In genomic region chr4:44756134-44756951, GRCm38 (mm10) we compare ENCODE assay signal across 8 mouse cellular contexts. TPM values are rescaled to one million over a fixed set of nuclear protein-coding genes. Genes with fewer than 3 reads are reported as not detected.
DNase-seq lines count a peak whose midpoint lies in the region; ATAC-seq lines count a peak whose summit lies in the region.

No protein-coding gene starts in this region.

- DNase-seq in T-cell, adult 2 months (ENCODE audit: low spot score): peak; percentile 90
- peak; percentile 86 for DNase-seq in cerebellum, postnatal 36 days
- DNase-seq in frontal cortex, postnatal 36 days (ENCODE audit: low spot score in 2 of 2): peak; percentile 91 to 92
- DNase-seq in left cerebral cortex, adult 11 months (ENCODE audit: low spot score): peak; percentile 87
- DNase-seq in lung, postnatal 4 days: peak; percentile 94 to 96
- DNase-seq in retina, postnatal 7 days (ENCODE audit: low read depth, low spot score): peak; percentile 88
- peak; percentile 86 for DNase-seq in urinary bladder, adult 2 months (ENCODE audit: low spot score)

- peak overlapping the region; percentile 94 for H3K27ac ChIP-seq in hindbrain, embryonic 15.5 days (replicated peaks)

- no peaks in the 10 kb centered on the region for H3K36me3 ChIP-seq in hindbrain, embryonic 15.5 days

- under 1% methylated on average over 60 of the region's 60 CpGs for WGBS in hindbrain, embryonic 15.5 days

- H3K27me3 ChIP-seq in hindbrain, embryonic 15.5 days: no peaks in the 10 kb centered on the region

- peaks cover 20% of the 10 kb centered on the region for H3K4me1 ChIP-seq in hindbrain, embryonic 15.5 days (replicated peaks)

- peak; percentile 98 for ATAC-seq in hindbrain, embryonic 15.5 days (ENCODE audit: low FRiP score, low read depth)

- H3K4me2 ChIP-seq in hindbrain, embryonic 15.5 days: peak overlapping the region; percentile 83

- H3K9me3 ChIP-seq in hindbrain, embryonic 15.5 days: no peaks in the 10 kb centered on the region

- peak overlapping the region; percentile 86 for H3K9ac ChIP-seq in hindbrain, embryonic 15.5 days

- peak overlapping the region; percentile 96 for H3K4me3 ChIP-seq in hindbrain, embryonic 15.5 days

RNA-seq across cellular contexts. Expression of gene Zcchc7, which starts 0.7 kb away (rescaled TPM):
- 35.3 and 41.6 TPM in 2 replicates for polyA plus RNA-seq in hindbrain, embryonic 15.5 days (2015; fragmentation: Nextera tagmentation; extraction: Ambion mirVana)
- polyA plus RNA-seq in urinary bladder, adult 2 months (2012; rRNA removed): 45.8 and 49.8 TPM in 2 replicates

RNA-seq across cellular contexts. Expression of gene Pax5, which starts 46.1 kb away (rescaled TPM):
- 2.1 and 2.2 TPM in 2 replicates for polyA plus RNA-seq in hindbrain, embryonic 15.5 days (2015; fragmentation: Nextera tagmentation; extraction: Ambion mirVana)
- 0.01 and 0.06 TPM in 2 replicates for polyA plus RNA-seq in urinary bladder, adult 2 months (2012; rRNA removed)

Comparison
In these comparisons a context has a peak if more than half of its experiments do, and no peak if none do; other contexts are left out.
1. Peak in every context shown above with its lines: DNase-seq, ATAC-seq, H3K4me3 ChIP-seq and H3K27ac ChIP-seq.